Mouse (Mus musculus): ENCODE measurements around the gene Igfbp2. TPM values are rescaled to one million over a fixed set of nuclear protein-coding genes. Genes with fewer than 3 reads are reported as not detected.

The Igfbp2 gene
- total RNA-seq, 4 experiments from 2014 or later: 36.7 to 56.7 (median 47.3) TPM

GRCm38 (mm10) chr1:72854337-72855237 lies 30.3 kb downstream of the Igfbp2 start:
- peak in 1 of 2 experiments; percentile 43 for DNase-seq (ENCODE audit: low spot score in 2 of 2)

GRCm38 (mm10) chr1:72855729-72856128 lies 31.4 kb downstream of the Igfbp2 start:
- DNase-seq (ENCODE audit: low spot score in 2 of 2): no peak

DNA sequence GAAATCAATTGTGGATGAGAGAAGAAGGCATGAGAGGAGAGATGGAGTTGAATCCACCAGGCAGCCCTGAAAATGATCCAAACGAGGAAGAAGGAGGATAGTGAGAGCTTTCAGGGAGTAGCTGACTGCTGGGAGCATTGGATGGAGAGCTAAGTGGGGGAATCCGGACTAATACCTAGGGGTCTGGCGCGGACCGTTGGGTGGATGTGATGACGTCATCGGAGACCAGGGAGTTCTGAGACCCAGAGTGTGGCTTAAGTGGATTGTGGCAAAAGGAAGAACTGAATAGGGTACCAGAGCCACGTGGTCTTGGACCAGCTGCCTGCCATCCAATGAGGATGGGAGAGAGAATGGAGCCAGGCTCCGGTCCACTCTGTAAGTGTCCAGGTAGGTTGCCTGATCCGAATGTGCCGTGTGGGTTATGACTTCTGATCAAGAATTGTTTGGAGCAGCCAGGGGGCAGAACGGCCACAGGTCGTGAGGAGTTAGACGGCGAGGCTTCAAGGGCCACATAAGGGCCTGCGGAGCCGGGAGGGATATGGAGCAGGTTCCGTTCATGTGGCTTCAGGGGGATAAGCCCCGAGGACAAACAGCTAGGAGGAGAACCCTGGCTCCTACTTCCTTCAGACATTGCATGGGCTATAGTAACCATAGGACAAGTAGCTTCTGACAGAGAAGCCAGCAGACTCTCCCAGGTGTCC lies 32.1 kb downstream of the Igfbp2 start:
- no peak for DNase-seq (ENCODE audit: low spot score in 2 of 2)

DNA sequence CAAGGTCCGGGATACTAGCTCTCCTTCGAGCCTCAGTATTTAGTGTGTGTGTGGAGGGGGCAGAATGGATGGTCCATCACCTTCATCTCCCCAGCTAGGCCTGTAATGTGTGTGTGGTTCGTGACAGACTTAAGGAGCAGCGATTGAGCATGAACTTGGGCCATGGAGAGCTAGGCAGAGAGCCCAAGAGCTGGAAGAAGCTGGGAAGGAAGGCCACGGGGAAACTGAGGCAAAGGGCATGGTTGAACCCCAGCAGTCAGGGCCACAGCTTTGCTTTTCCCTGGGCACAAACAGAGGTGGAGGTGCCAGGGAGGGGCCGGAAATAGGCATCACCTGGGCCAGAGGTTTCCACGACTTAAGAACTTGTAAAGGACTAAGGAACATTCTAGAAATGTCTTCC lies 32.8 kb downstream of the Igfbp2 start:
- no peak for DNase-seq (ENCODE audit: low spot score in 2 of 2)

DNA sequence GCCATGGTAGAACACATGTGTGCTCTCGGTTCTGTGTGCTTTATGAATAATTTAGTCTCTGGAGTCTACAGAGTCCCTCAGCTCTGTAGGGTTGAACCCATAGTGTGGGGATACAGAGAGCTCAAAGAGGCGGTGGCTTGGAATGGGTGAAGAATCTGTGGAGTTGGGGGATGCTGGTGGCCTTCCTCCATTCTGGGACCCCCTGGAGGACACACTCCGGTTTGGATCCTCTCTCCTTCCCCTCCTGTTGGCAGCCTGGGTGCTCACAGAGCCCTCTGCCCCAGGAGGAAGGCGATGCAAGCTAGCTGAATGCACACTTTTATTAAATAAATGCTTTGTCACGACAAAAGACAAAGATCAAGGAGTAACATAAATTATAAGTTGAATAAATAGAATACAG lies 33.3 kb downstream of the Igfbp2 start:
- no peak for DNase-seq (ENCODE audit: low spot score in 2 of 2)

DNA sequence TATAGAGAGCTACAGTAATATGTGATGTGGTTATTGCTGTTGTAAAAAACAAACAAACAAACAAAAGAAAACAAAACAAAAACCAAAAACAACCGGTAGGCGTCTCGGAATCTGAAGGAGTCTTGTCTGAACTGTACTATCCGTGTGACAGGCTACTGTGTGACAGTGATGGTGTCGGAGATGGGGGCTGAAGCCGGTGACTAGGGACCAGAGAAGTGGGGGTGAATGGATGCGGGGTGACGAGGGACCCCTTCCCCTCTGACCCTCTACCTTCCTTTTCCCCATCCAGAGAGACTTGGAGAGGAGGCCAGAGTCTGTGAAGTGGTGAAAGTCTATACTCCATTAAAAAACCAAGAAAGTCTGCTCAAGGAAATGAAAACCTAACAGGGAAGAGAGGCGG lies 34.0 kb downstream of the Igfbp2 start:
- DNase-seq (ENCODE audit: low spot score in 2 of 2): no peak

DNA sequence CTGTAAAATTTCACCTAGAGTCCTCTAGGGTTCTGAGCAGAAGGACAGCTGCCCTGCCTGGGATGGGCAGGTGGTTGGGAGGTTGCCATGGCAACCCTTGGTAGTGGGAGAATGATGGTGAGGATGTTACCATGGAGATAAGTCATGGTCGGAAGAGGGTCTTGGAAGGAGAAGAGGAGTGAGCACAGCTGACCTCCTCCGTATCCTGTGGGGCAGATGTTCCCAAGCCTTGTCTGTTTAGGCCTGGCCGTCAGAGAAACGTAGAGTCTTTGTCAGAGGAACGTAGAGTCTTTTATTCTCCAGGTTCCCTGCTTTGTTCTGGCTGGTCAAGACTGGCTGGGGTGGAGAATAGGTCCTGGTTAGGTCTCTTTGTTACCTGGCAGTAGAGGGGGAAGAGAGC lies 34.6 kb downstream of the Igfbp2 start:
- no peak for DNase-seq (ENCODE audit: low spot score in 2 of 2)

- DNase-seq (ENCODE audit: low spot score in 2 of 2): no peak
Observed at GRCm38 (mm10) chr1:72859963-72860362, 35.7 kb downstream of the Igfbp2 start.

GRCm38 (mm10) chr1:72860502-72860901 lies 36.2 kb downstream of the Igfbp2 start:
- DNase-seq (ENCODE audit: low spot score in 2 of 2): no peak

GRCm38 (mm10) chr1:72861702-72862101 lies 37.4 kb downstream of the Igfbp2 start:
- no peak for DNase-seq (ENCODE audit: low spot score in 2 of 2)

DNA sequence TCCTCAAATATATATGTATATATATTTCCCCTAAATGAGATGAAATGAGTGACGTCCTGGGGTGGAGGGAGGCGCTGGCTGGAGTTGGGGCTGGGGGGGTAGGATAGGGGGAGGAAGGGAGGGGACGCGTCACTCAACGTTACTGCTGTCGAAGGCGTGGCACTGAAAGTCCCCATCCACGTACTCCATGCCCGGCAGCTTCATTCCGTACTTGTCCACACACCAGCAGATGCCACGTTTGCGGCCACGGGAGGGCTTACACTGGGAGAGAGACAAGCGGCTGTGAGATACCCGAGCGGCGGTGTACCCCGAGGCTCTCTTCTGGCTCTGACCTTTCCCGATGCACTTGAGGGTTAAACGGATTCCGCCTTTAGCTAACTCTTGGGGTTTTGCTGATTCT lies 37.9 kb downstream of the Igfbp2 start:
- DNase-seq (ENCODE audit: low spot score in 2 of 2): no peak

GRCm38 (mm10) chr1:72863692-72864091 lies 39.4 kb downstream of the Igfbp2 start:
- DNase-seq (ENCODE audit: low spot score in 2 of 2): no peak

- DNase-seq (ENCODE audit: low spot score in 2 of 2): no peak
Observed at GRCm38 (mm10) chr1:72864272-72864671, 40.0 kb downstream of the Igfbp2 start.

DNA sequence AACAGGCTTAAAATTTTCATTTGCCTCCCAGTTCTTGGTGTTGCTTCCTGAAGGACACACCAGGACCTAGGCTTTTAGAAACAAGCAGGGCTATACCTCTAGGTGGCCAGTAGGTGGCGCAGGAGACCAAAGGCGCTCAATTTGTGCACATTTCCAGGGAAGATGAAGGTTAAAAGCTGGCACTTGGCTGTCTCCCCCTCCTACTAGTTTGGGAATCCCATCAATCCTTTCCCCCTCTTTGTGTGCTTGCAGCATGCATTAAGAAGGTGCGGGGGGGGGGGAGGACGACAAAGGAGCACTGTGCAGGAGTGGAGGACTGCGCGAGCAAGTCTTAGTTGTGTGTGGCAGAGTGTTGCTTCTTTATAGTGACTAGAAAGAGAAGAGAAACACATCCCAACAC lies 41.6 kb downstream of the Igfbp2 start:
- DNase-seq (ENCODE audit: low spot score in 2 of 2): peak in 1 of 2 experiments; percentile 73

GRCm38 (mm10) chr1:72866417-72866816 lies 42.1 kb downstream of the Igfbp2 start:
- DNase-seq (ENCODE audit: low spot score in 2 of 2): no peak

- no peak for DNase-seq (ENCODE audit: low spot score in 2 of 2)
Observed at GRCm38 (mm10) chr1:72867346-72867745, 43.0 kb downstream of the Igfbp2 start.

DNA sequence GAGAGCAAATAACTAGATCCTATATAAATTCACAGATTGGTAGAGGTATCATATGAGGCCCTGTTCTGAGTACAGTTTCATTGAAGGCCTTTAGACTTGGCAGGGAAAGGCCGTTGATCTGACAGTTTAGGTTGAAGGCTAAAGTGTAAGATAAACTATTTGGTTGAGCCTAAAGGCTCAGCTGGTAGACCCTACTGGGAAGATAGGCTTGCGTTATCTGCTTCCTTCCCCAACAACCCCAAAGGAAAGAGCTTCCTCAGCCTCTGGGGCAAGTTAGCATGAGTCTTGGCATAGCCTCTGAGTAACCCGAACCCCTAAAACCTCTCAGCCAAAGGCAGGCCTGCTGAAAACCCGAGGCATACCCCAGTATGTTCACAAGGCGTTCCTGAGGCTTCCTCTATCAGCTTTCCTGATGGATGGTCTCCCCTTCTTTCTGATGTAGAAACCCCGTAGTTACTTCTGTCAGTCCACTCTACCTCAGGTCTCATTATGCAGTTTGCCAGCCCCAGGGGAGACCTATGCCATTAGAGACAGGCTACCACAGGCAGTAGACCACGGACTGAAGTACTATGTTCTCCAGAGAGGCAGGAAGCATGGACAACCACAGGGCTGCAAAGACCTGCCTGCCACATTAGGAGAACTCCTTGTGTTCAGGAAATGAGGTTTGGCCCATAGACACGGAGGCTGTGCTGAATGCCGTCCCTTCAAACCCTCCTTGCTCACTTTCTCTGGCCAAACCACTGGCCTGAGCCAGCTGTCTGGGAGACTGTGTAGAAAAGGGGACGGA lies 44.3 kb downstream of the Igfbp2 start:
- DNase-seq (ENCODE audit: low spot score in 2 of 2): no peak

DNA sequence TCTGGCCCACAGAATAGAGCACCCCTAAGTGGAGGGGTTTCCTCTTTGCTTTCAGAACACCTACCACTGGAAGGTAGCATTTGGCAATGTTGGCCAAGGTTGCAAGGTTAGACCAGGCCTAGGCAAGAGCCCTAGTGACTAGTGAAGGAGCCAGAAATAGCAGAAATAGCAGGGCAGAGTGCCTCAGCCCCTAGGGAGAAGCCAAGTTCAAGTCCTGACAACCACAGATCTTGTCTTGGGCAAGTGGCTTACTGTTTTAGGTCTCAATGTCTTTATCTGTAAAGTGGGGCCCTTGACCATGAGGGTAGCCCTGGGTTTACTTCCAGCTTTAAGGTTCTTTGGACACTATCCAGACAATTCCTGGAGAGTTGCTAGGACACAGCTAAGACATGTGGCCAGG lies 45.0 kb downstream of the Igfbp2 start:
- no peak for DNase-seq (ENCODE audit: low spot score in 2 of 2)

GRCm38 (mm10) chr1:72869681-72870614 lies 45.6 kb downstream of the Igfbp2 start:
- DNase-seq (ENCODE audit: low spot score in 2 of 2): peak in 1 of 2 experiments; percentile 51

GRCm38 (mm10) chr1:72870615-72871336 lies 46.5 kb downstream of the Igfbp2 start:
- DNase-seq (ENCODE audit: low spot score in 2 of 2): peak; percentile 90 to 91

Data from layer of hippocampus, adult 8-10 months (tissue).